Mouse (Mus musculus) cortical plate, adult 2 months (tissue): Measurements from ENCODE around the gene Zfp799.

Source experiments
- CTCF ChIP-seq: fragments of 200-500 bp; IDR thresholded peaks from 2 replicates; pipeline ENCODE4 v1.5.1; 2011; ENCODE audit warnings: mild to moderate bottlenecking, control low read depth, low read length; ENCODE audit not compliant: insufficient read depth; ENCODE audit errors: extremely low read depth
- POLR2A ChIP-seq: fragments of 200-500 bp; IDR thresholded peaks from 2 replicates; pipeline ENCODE4 v1.6.1; 2011; ENCODE audit warnings: mild to moderate bottlenecking, low read length, control low read depth; ENCODE audit not compliant: insufficient read depth; ENCODE audit errors: extremely low read depth

GRCm38 (mm10) chr17:32871483-32871882, 41.4 kb upstream of the Zfp799 start:
- TF ChIP-seq CTCF = no peak
- no peak for TF ChIP-seq POLR2A
